Mouse (Mus musculus) cortical plate, adult 2 months (tissue): ENCODE data around the gene Gjb6. TPM values are rescaled to one million over a fixed set of nuclear protein-coding genes. Genes with fewer than 3 reads are reported as not detected.

Experiments used
- H3K27ac ChIP-seq: fragments of 200-500 bp; 2 replicates; pipeline ENCODE4 v1.5.1; 2012; ENCODE audit warnings: low read length, control low read depth, inconsistent platforms; ENCODE audit not compliant: insufficient read depth
- H3K4me1 ChIP-seq: fragments of 200-500 bp; 2 replicates; pipeline ENCODE4 v1.6.1; 2011; ENCODE audit warnings: low read length; ENCODE audit not compliant: control insufficient read depth, insufficient read depth
- H3K4me3 ChIP-seq: fragments of 200-500 bp; 2 replicates; pipeline ENCODE4 v1.5.1; 2011; ENCODE audit warnings: mild to moderate bottlenecking, low read length, control low read depth; ENCODE audit not compliant: insufficient read depth
- CTCF ChIP-seq: fragments of 200-500 bp; IDR thresholded peaks from 2 replicates; pipeline ENCODE4 v1.5.1; 2011; ENCODE audit warnings: mild to moderate bottlenecking, control low read depth, low read length; ENCODE audit not compliant: insufficient read depth; ENCODE audit errors: extremely low read depth
- POLR2A ChIP-seq: fragments of 200-500 bp; IDR thresholded peaks from 2 replicates; pipeline ENCODE4 v1.6.1; 2011; ENCODE audit warnings: mild to moderate bottlenecking, low read length, control low read depth; ENCODE audit not compliant: insufficient read depth; ENCODE audit errors: extremely low read depth
- polyA plus RNA-seq: library from polyadenylated mRNA; depleted of rRNA; stranded (reverse); fragments of >200 nt; gene quantifications from 2 replicates; pipeline ENCODE4 v1.2.3, GENCODE M21; 2012

Gjb6 gene
- polyA plus RNA-seq, 1 experiment: 101 TPM

- Histone ChIP-seq H3K27ac (no peak overlapping the region), H3K4me3 (no peak overlapping the region)
- no peak for TF ChIP-seq POLR2A
- TF ChIP-seq CTCF: peak; percentile 66
Observed at GRCm38 (mm10) chr14:57109194-57109593, 24.2 kb downstream of the Gjb6 start.

GRCm38 (mm10) chr14:57107916-57108315 lies 25.5 kb downstream of the Gjb6 start:
- H3K4me1 ChIP-seq: no peaks in the 10 kb centered on the region
- H3K4me3 ChIP-seq: no peak overlapping the region
- H3K27ac ChIP-seq: no peak overlapping the region
- no peak for TF ChIP-seq POLR2A
- no peak for TF ChIP-seq CTCF

More at GRCm38 (mm10) chr14:57109194-57109593, 24.2 kb downstream of the Gjb6 start:
- no peaks in the 10 kb centered on the region for H3K4me1 ChIP-seq

GRCm38 (mm10) chr14:57107091-57107490 lies 26.3 kb downstream of the Gjb6 start:
- no peak overlapping the region for H3K4me3 ChIP-seq
- no peaks in the 10 kb centered on the region for H3K4me1 ChIP-seq
- TF ChIP-seq POLR2A: no peak
- no peak for TF ChIP-seq CTCF
- H3K27ac ChIP-seq: no peak overlapping the region

DNA sequence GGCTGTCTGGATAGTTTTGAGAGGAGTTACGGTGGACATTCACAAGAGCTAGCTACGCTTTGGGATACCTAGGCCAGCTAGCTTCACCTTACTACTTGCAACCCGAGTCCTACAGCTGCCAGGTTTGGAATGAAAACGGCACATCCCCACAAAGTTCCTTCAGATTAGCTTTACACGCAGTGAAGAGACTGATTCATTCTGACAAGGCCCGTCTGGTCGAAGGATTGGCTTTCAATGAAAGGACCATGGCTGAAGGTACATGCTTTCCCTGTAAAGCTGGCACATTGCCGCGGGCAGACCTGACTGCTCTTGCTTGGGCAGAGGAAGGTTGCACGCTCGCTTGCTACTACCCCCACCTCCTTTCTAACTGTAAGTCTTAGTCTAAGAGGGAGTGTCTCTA lies 27.7 kb downstream of the Gjb6 start:
- H3K4me1 ChIP-seq: no peaks in the 10 kb centered on the region
- TF ChIP-seq POLR2A (no peak), CTCF (no peak)
- no peak overlapping the region for H3K4me3 ChIP-seq
- H3K27ac ChIP-seq: no peak overlapping the region

DNA sequence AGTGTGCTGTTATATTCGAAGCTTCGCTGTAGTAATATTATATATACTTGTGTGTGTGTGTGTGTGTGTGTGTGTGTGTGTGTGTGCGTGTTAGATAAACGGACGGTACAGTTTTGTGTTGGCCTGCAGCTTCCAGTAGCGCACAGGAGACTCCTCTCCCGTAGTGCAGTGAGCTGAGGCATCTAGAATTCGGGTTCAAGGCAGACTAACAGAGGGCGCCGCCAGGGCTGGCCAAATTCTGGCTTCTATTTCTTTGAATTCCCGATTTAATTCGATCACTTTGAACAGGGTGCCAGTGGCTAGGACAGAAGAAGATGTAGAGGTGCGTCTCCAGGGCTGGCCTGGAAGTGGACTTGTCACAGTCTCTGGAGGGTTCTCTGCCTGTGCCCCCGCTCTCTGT lies 28.3 kb downstream of the Gjb6 start:
- Histone ChIP-seq H3K4me1 (no peaks in the 10 kb centered on the region), H3K4me3 (no peak overlapping the region), H3K27ac (no peak overlapping the region)
- no peak for TF ChIP-seq POLR2A
- TF ChIP-seq CTCF: no peak

DNA sequence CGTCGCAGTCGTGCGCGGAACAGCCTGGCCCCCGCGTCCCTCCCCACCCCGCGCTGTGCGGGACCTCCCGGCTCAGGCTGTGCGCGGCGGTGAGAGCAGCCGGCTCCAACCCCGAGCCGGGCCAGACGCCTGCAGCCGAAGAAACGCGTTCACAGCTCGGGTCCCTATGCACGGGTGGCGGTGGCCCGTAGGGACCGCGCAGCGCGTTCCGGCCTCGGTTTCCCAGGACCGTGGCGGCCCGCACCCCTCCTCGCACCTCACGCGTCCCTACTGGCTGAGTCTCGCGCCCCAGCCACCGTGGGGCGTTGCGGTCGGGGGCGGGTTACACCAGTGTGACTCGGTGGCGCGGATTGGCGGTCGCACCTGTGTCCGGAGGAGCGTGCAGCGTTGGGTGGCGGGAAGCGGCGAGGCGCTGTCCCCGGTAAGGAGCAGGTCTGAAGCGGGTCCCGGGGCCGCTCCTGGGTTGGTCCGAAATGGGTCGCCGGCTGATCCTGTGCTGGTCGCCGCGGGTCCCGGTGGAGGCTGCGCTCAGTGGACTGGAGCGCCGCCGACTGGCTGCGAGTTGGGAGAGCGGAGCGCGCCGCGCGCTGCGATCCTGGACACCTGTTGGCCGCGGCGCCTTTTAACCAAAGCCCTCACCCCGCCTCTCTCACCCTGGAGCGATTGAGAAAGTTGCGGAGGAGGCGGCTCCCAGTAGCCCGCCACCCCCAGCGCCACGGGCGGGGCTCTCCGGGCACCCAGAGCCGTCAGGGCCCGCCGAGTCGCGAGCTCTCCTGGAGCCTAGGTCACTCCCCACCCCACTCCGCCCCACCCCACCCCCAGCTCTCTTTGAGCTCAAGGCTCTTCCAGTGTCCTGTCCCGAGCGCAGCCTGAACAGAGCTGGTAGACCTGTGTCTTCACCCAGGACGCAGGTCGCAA lies 29.0 kb downstream of the Gjb6 start, which contains the start of gene Gjb2:
Gene Gjb2, minus strand, starts transcription at position 597 of the 918 bp plus-strand sequence.
- TF ChIP-seq CTCF: no peak
- Histone ChIP-seq H3K27ac (no peak within 1 kb of the TSS), H3K4me3 (peak within 1 kb of the TSS; percentile 43), H3K4me1 (no peaks in the 10 kb centered on the region)

GRCm38 (mm10) chr14:57103711-57104105 lies 29.7 kb downstream of the Gjb6 start:
- TF ChIP-seq CTCF: no peak
- TF ChIP-seq POLR2A: no peak
- no peaks in the 10 kb centered on the region for H3K4me1 ChIP-seq
- peak overlapping the region; percentile 43 for H3K4me3 ChIP-seq
- H3K27ac ChIP-seq: no peak overlapping the region

GRCm38 (mm10) chr14:57103121-57103520 lies 30.3 kb downstream of the Gjb6 start:
- peak overlapping the region; percentile 43; the same call in 1 of the 2 replicates for H3K4me3 ChIP-seq

GRCm38 (mm10) chr14:57101623-57102022 lies 31.8 kb downstream of the Gjb6 start:
- no peak for TF ChIP-seq POLR2A
- no peak for TF ChIP-seq CTCF
- Histone ChIP-seq H3K27ac (no peak overlapping the region), H3K4me1 (no peaks in the 10 kb centered on the region), H3K4me3 (no peak overlapping the region)

More at GRCm38 (mm10) chr14:57103121-57103520, 30.3 kb downstream of the Gjb6 start:
- H3K27ac ChIP-seq: no peak overlapping the region
- no peaks in the 10 kb centered on the region for H3K4me1 ChIP-seq
- TF ChIP-seq CTCF (no peak), POLR2A (no peak)

- H3K4me1 ChIP-seq: no peaks in the 10 kb centered on the region
- no peak for TF ChIP-seq CTCF
- no peak for TF ChIP-seq POLR2A
- H3K4me3 ChIP-seq: no peak overlapping the region
- no peak overlapping the region for H3K27ac ChIP-seq
Observed at GRCm38 (mm10) chr14:57095855-57096254, 37.6 kb downstream of the Gjb6 start.
